Mouse (Mus musculus): ENCODE measurements around the gene Slc2a2. TPM values are rescaled to one million over a fixed set of nuclear protein-coding genes. Genes with fewer than 3 reads are reported as not detected.

The Slc2a2 gene
- total and polyA plus RNA-seq, 2 experiments from 2014 or later, result not detected

- no peaks in the 10 kb centered on the region for H3K4me1 ChIP-seq (ENCODE audit: insufficient read depth)
- H3K4me3 ChIP-seq (ENCODE audit: low read depth, low read length), result no peak overlapping the region
- DNase-seq, result no peak
- ATAC-seq, result no peak
- no peaks in the 10 kb centered on the region for H3K36me3 ChIP-seq (ENCODE audit: insufficient read depth)
- no peak overlapping the region for H3K4me2 ChIP-seq (ENCODE audit: low read depth)
- TF ChIP-seq CTCF (IDR thresholded peaks at IDR 0.05; ENCODE audit: low read depth), result peak; percentile 14; the same call in 1 of the 2 replicates
- H3K27me3 ChIP-seq (ENCODE audit: insufficient read depth, low read length), result no peaks in the 10 kb centered on the region
- no peaks in the 10 kb centered on the region for H3K9me3 ChIP-seq (ENCODE audit: low read length)
- WGBS, result 78% methylated on average over 1 of the region's 1 CpGs
- H3K27ac ChIP-seq (ENCODE audit: low read depth, low read length), result no peak overlapping the region
- H3K9ac ChIP-seq, result no peak overlapping the region
These were observed 12.0 kb downstream of the Slc2a2 start for GRCm38 (mm10) chr3:28709740-28710139.

GRCm38 (mm10) chr3:28713913-28714698 is 16.4 kb downstream of the Slc2a2 start:
- H3K27me3 ChIP-seq (ENCODE audit: insufficient read depth, low read length), result no peaks in the 10 kb centered on the region

GRCm38 (mm10) chr3:28718521-28718920 is 20.8 kb downstream of the Slc2a2 start:
- Histone ChIP-seq H3K36me3 (ENCODE audit: insufficient read depth) (no peaks in the 10 kb centered on the region), H3K4me1 (ENCODE audit: insufficient read depth) (no peaks in the 10 kb centered on the region), H3K9ac (no peak overlapping the region), H3K9me3 (ENCODE audit: low read length) (no peaks in the 10 kb centered on the region), H3K4me3 (ENCODE audit: low read depth, low read length) (no peak overlapping the region), H3K4me2 (ENCODE audit: low read depth) (no peak overlapping the region), H3K27ac (ENCODE audit: low read depth, low read length) (no peak overlapping the region), H3K27me3 (ENCODE audit: insufficient read depth, low read length) (no peaks in the 10 kb centered on the region)
- DNase-seq, result no peak
- WGBS, result 85% methylated on average over 2 of the region's 2 CpGs
- TF ChIP-seq CTCF (IDR thresholded peaks at IDR 0.05; ENCODE audit: low read depth), result no peak
- no peak for ATAC-seq

More at GRCm38 (mm10) chr3:28713913-28714698, 16.4 kb downstream of the Slc2a2 start:
- no peak for DNase-seq
- Histone ChIP-seq H3K4me3 (ENCODE audit: low read depth, low read length) (no peak overlapping the region), H3K4me2 (ENCODE audit: low read depth) (no peak overlapping the region), H3K9ac (no peak overlapping the region), H3K36me3 (ENCODE audit: insufficient read depth) (no peaks in the 10 kb centered on the region), H3K27ac (ENCODE audit: low read depth, low read length) (no peak overlapping the region), H3K9me3 (ENCODE audit: low read length) (no peaks in the 10 kb centered on the region), H3K4me1 (ENCODE audit: insufficient read depth) (no peaks in the 10 kb centered on the region)
- ATAC-seq, result no peak
- WGBS, result 81% methylated on average over 7 of the region's 7 CpGs
- no peak for TF ChIP-seq CTCF (IDR thresholded peaks at IDR 0.05; ENCODE audit: low read depth)

GRCm38 (mm10) chr3:28721218-28721617 is 23.5 kb downstream of the Slc2a2 start:
- Histone ChIP-seq H3K27me3 (ENCODE audit: insufficient read depth, low read length) (no peaks in the 10 kb centered on the region), H3K4me2 (ENCODE audit: low read depth) (no peak overlapping the region), H3K9ac (no peak overlapping the region), H3K4me3 (ENCODE audit: low read depth, low read length) (no peak overlapping the region), H3K27ac (ENCODE audit: low read depth, low read length) (no peak overlapping the region), H3K4me1 (ENCODE audit: insufficient read depth) (no peaks in the 10 kb centered on the region), H3K36me3 (ENCODE audit: insufficient read depth) (no peaks in the 10 kb centered on the region), H3K9me3 (ENCODE audit: low read length) (no peaks in the 10 kb centered on the region)
- DNase-seq (no peak), ATAC-seq (no peak)
- 38% methylated on average over 5 of the region's 5 CpGs for WGBS
- no peak for TF ChIP-seq CTCF (IDR thresholded peaks at IDR 0.05; ENCODE audit: low read depth)

- TF ChIP-seq CTCF (IDR thresholded peaks at IDR 0.05; ENCODE audit: low read depth), result no peak
- 86% methylated on average over 7 of the region's 7 CpGs for WGBS
- DNase-seq, result no peak
These were observed 24.1 kb downstream of the Slc2a2 start for GRCm38 (mm10) chr3:28721838-28722237.

GRCm38 (mm10) chr3:28722531-28722930 is 24.8 kb downstream of the Slc2a2 start:
- Histone ChIP-seq H3K36me3 (ENCODE audit: insufficient read depth) (no peaks in the 10 kb centered on the region), H3K27me3 (ENCODE audit: insufficient read depth, low read length) (no peaks in the 10 kb centered on the region), H3K9me3 (ENCODE audit: low read length) (no peaks in the 10 kb centered on the region), H3K27ac (ENCODE audit: low read depth, low read length) (no peak overlapping the region), H3K4me3 (ENCODE audit: low read depth, low read length) (no peak overlapping the region), H3K4me2 (ENCODE audit: low read depth) (no peak overlapping the region), H3K9ac (no peak overlapping the region), H3K4me1 (ENCODE audit: insufficient read depth) (no peaks in the 10 kb centered on the region)
- no peak for TF ChIP-seq CTCF (IDR thresholded peaks at IDR 0.05; ENCODE audit: low read depth)
- no peak for DNase-seq
- no peak for ATAC-seq

More at GRCm38 (mm10) chr3:28721838-28722237, 24.1 kb downstream of the Slc2a2 start:
- H3K9ac ChIP-seq, result no peak overlapping the region
- no peak overlapping the region for H3K4me2 ChIP-seq (ENCODE audit: low read depth)
- no peaks in the 10 kb centered on the region for H3K27me3 ChIP-seq (ENCODE audit: insufficient read depth, low read length)
- no peaks in the 10 kb centered on the region for H3K9me3 ChIP-seq (ENCODE audit: low read length)
- no peak overlapping the region for H3K27ac ChIP-seq (ENCODE audit: low read depth, low read length)
- ATAC-seq, result no peak
- H3K4me3 ChIP-seq (ENCODE audit: low read depth, low read length), result no peak overlapping the region
- H3K36me3 ChIP-seq (ENCODE audit: insufficient read depth), result no peaks in the 10 kb centered on the region
- H3K4me1 ChIP-seq (ENCODE audit: insufficient read depth), result no peaks in the 10 kb centered on the region

- Histone ChIP-seq H3K27me3 (ENCODE audit: insufficient read depth, low read length) (no peaks in the 10 kb centered on the region), H3K27ac (ENCODE audit: low read depth, low read length) (no peak overlapping the region), H3K4me1 (ENCODE audit: insufficient read depth) (no peaks in the 10 kb centered on the region), H3K36me3 (ENCODE audit: insufficient read depth) (no peaks in the 10 kb centered on the region), H3K4me2 (ENCODE audit: low read depth) (no peak overlapping the region), H3K9me3 (ENCODE audit: low read length) (no peaks in the 10 kb centered on the region), H3K9ac (no peak overlapping the region), H3K4me3 (ENCODE audit: low read depth, low read length) (no peak overlapping the region)
- TF ChIP-seq CTCF (IDR thresholded peaks at IDR 0.05; ENCODE audit: low read depth), result peak; percentile 36
- ATAC-seq (no peak), DNase-seq (no peak)
- 59% methylated on average over 6 of the region's 6 CpGs for WGBS
These were observed 25.8 kb downstream of the Slc2a2 start for GRCm38 (mm10) chr3:28723534-28723933.

All from forebrain, postnatal 0 days (tissue).